Mouse (Mus musculus): ENCODE results near the gene Mlf1. TPM values are rescaled to one million over a fixed set of nuclear protein-coding genes. Genes with fewer than 3 reads are reported as not detected.

Mlf1 gene
- polyA plus RNA-seq, 1 experiment from 2014 or later, result 2.2 TPM

Other genes starting within 250 kb of the Mlf1 start
- not detected in 2 replicates for gene Gm17402, start 1.1 kb downstream of the Mlf1 start, polyA plus RNA-seq (2015; fragmentation: Nextera tagmentation; extraction: Ambion mirVana)
- gene Gfm1, start 56.0 kb downstream of the Mlf1 start, polyA plus RNA-seq (2015; fragmentation: Nextera tagmentation; extraction: Ambion mirVana), result 28.8 and 29.8 TPM in 2 replicates
- 10.2 and 12.6 TPM in 2 replicates for gene Lxn, start 89.8 kb downstream of the Mlf1 start, polyA plus RNA-seq (2015; fragmentation: Nextera tagmentation; extraction: Ambion mirVana)
- gene Rarres1, start 141.4 kb downstream of the Mlf1 start, polyA plus RNA-seq (2015; fragmentation: Nextera tagmentation; extraction: Ambion mirVana), result 2.7 and 3.1 TPM in 2 replicates
- 25.3 and 25.5 TPM in 2 replicates for gene Mfsd1, start 208.6 kb downstream of the Mlf1 start, polyA plus RNA-seq (2015; fragmentation: Nextera tagmentation; extraction: Ambion mirVana)